Mouse (Mus musculus): ENCODE measurements around the gene Sdk2.

Sdk2 gene

GRCm38 (mm10) chr11:113742998-113743397 lies 323.8 kb downstream of the Sdk2 start:
- no peak for DNase-seq (ENCODE audit: low spot score in 2 of 2)

- DNase-seq (ENCODE audit: low spot score in 2 of 2) = no peak
Observed at GRCm38 (mm10) chr11:113740100-113740499, 326.7 kb downstream of the Sdk2 start.

GRCm38 (mm10) chr11:113739213-113739612 lies 327.6 kb downstream of the Sdk2 start:
- DNase-seq (ENCODE audit: low spot score in 2 of 2) = no peak

- DNase-seq (ENCODE audit: low spot score in 2 of 2) = no peak
Observed at GRCm38 (mm10) chr11:113737912-113738311, 328.9 kb downstream of the Sdk2 start.

- no peak for DNase-seq (ENCODE audit: low spot score in 2 of 2)
Observed at GRCm38 (mm10) chr11:113737553-113737854, 329.3 kb downstream of the Sdk2 start.

- no peak for DNase-seq (ENCODE audit: low spot score in 2 of 2)
Observed at GRCm38 (mm10) chr11:113736848-113737552, 329.8 kb downstream of the Sdk2 start.

- DNase-seq (ENCODE audit: low spot score in 2 of 2) = no peak
Observed at GRCm38 (mm10) chr11:113735151-113735550, 331.7 kb downstream of the Sdk2 start.

GRCm38 (mm10) chr11:113733631-113734364 lies 333.0 kb downstream of the Sdk2 start:
- DNase-seq (ENCODE audit: low spot score in 2 of 2) = no peak

GRCm38 (mm10) chr11:113731945-113732612 lies 334.8 kb downstream of the Sdk2 start:
- no peak for DNase-seq (ENCODE audit: low spot score in 2 of 2)

- no peak for DNase-seq (ENCODE audit: low spot score in 2 of 2)
Observed at GRCm38 (mm10) chr11:113730879-113731278, 336.0 kb downstream of the Sdk2 start.

- DNase-seq (ENCODE audit: low spot score in 2 of 2) = no peak
Observed at GRCm38 (mm10) chr11:113729917-113730316, 336.9 kb downstream of the Sdk2 start.

GRCm38 (mm10) chr11:113729239-113729638 lies 337.6 kb downstream of the Sdk2 start:
- DNase-seq (ENCODE audit: low spot score in 2 of 2) = no peak

- no peak for DNase-seq (ENCODE audit: low spot score in 2 of 2)
Observed at GRCm38 (mm10) chr11:113727992-113728391, 338.9 kb downstream of the Sdk2 start.

- no peak for DNase-seq (ENCODE audit: low spot score in 2 of 2)
Observed at GRCm38 (mm10) chr11:113726994-113727888, 339.6 kb downstream of the Sdk2 start.

All from natural killer cell, adult 2 months (primary cell).